Mouse (Mus musculus) brain, embryonic 14.5 days (tissue): ENCODE measurements around the gene Krtap16-3. TPM values are rescaled to one million over a fixed set of nuclear protein-coding genes. Genes with fewer than 3 reads are reported as not detected.

Experiments used
- DNase-seq: peaks from one replicate; pipeline ENCODE4 v3.0.0-alpha.2; 2011; ENCODE audit warnings: low read depth
- CTCF ChIP-seq: fragments of 200-500 bp; IDR thresholded peaks from 2 replicates; pipeline ENCODE4 v1.5.1; 2012; ENCODE audit warnings: inconsistent platforms, mild to moderate bottlenecking, moderate library complexity, borderline replicate concordance; ENCODE audit not compliant: insufficient read depth, insufficient read length; ENCODE audit errors: extremely low read depth
- POLR2A ChIP-seq: fragments of 200-500 bp; IDR thresholded peaks from 2 replicates; pipeline ENCODE4 v1.6.1; 2012; ENCODE audit warnings: mild to moderate bottlenecking, inconsistent platforms, borderline replicate concordance; ENCODE audit not compliant: poor library complexity, insufficient read depth, insufficient read length, severe bottlenecking; ENCODE audit errors: extremely low read depth
- polyA plus RNA-seq: library from polyadenylated mRNA; depleted of rRNA; stranded (reverse); fragments of >200 nt; gene quantifications from 2 replicates; pipeline ENCODE4 v1.2.3, GENCODE M21; 2012; rRNA removed

The Krtap16-3 gene
- polyA plus RNA-seq = not detected in 2 replicates

GRCm38 (mm10) chr16:88962773-88963172 is at the start of gene Krtap16-3:
Krtap16-3 (minus strand) TSS chr16:88962873.
- no peak for TF ChIP-seq POLR2A
- TF ChIP-seq CTCF = no peak
- DNase-seq = peak; percentile 37

DNA sequence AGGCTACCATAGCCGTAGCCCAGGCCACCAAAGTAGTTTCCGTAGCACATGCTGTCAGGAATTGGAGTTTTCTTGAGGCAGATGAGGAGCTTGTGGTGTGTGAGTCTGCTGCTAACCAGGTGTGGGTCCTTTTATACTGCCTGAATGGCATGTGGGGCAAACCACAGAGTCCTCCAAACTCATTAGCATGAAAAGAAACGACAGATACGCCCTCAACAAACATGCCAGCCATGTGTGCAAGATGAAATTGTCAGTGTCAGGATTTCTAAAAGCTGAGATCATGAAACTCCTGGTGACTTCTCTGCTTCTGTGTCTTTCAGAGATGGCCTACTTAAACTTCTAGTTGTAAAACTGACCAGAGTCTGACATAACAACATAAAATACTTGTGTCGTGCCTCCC is 48.0 kb upstream of the Krtap16-3 start, which contains the start of gene Krtap22-2:
Gene Krtap22-2, minus strand, starts transcription at position 101 of the 400 bp plus-strand sequence.
- DNase-seq = no peak
- no peak for TF ChIP-seq POLR2A
- TF ChIP-seq CTCF = no peak

DNA sequence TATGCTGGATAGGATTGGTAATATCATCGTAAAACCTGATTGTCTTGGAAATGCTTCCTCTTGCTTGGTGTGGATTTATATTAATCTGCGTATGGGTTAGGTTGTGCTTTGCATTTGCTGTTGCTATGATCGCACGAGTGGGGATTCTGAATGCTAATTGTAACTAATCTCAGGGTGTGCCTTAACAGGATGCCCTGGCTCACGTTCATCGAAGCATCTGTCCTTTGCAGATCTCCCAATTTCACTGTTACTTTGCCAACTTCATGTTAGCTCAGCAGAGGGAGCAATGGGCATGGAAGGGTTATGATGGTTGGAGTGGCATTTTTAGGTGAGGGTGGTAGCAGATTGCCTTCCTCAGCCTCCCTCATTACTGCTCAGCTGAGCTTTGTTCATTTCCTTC is 21.6 kb downstream of the Krtap16-3 start:
- peak; percentile 70 for DNase-seq
- TF ChIP-seq CTCF = no peak

DNA sequence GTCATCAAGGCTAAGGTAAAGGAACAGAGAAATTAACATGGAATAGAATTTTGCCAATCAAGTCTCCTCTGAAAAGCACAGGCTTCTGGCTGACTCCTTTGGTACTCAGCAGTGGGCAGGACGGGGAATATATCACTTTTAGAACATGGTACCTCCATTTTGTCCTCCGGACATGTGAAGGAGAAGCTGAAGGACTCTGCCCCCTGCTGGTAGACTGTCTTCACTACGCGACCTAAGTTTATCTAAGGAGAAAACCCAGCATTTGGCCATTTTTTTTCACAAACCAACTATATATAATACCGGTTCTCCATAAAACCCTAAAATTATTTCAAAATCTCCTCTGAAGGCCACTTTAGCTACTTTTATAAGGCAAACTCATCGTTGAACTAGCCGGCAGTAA is 24.4 kb downstream of the Krtap16-3 start:
- peak; percentile 55; the same call in 1 of the 2 replicates for TF ChIP-seq CTCF
- no peak for TF ChIP-seq POLR2A
- peak; percentile 44 for DNase-seq

DNA sequence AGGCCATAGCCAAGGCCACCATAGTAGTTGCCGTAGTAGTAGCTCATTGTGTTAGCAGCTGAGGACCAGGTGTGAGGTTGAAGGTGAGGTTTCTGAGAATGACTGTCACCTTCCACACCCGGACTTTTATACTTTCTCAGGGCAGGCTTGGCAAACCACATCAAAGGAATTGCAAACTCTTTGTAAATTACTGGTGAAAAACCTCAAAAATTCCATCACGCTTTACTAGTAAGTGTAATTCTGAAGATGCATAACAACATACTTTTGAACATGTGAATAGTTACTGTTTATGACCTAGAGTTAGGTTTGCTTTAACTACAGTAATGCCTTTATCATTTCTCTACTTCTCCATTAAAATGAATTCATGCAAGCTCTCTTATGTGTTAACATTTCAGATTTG is 30.5 kb downstream of the Krtap16-3 start, which contains the start of gene Krtap19-9b:
Gene Krtap19-9b, minus strand, starts transcription at position 101 of the 400 bp plus-strand sequence.
- no peak for TF ChIP-seq POLR2A
- TF ChIP-seq CTCF = no peak
- DNase-seq = no peak

Other genes starting within 250 kb of the Krtap16-3 start
- not detected in 2 replicates for gene Krtap13-1, start 234.0 kb downstream of the Krtap16-3 start, polyA plus RNA-seq
- gene Krtap13, start 211.2 kb downstream of the Krtap16-3 start, polyA plus RNA-seq = not detected in 2 replicates
- not detected in 2 replicates for gene 2310034C09Rik, start 204.0 kb downstream of the Krtap16-3 start, polyA plus RNA-seq
- gene 2310057N15Rik, start 188.7 kb downstream of the Krtap16-3 start, polyA plus RNA-seq = not detected in 2 replicates
- gene Gm5965, start 185.0 kb downstream of the Krtap16-3 start, polyA plus RNA-seq = not detected in 2 replicates
- not detected in 2 replicates for gene Gm20741, start 150.7 kb downstream of the Krtap16-3 start, polyA plus RNA-seq
- gene Krtap15, start 142.7 kb downstream of the Krtap16-3 start, polyA plus RNA-seq = not detected in 2 replicates
- not detected in 2 replicates for gene Krtap14, start 136.7 kb downstream of the Krtap16-3 start, polyA plus RNA-seq
- gene Krtap19-1, start 93.5 kb downstream of the Krtap16-3 start, polyA plus RNA-seq = not detected in 2 replicates
- not detected in 2 replicates for gene Krtap19-2, start 88.6 kb downstream of the Krtap16-3 start, polyA plus RNA-seq
- gene Krtap19-3, start 84.8 kb downstream of the Krtap16-3 start, polyA plus RNA-seq = not detected in 2 replicates
- not detected in 2 replicates for gene Krtap19-4, start 77.8 kb downstream of the Krtap16-3 start, polyA plus RNA-seq
- gene Krtap19-5, start 66.4 kb downstream of the Krtap16-3 start, polyA plus RNA-seq = not detected in 2 replicates
- gene Krtap19-9b, start 30.6 kb downstream of the Krtap16-3 start, polyA plus RNA-seq = not detected in 2 replicates
- gene Krtap22-2, start 47.9 kb upstream of the Krtap16-3 start, polyA plus RNA-seq = not detected in 2 replicates
- not detected in 2 replicates for gene Gm10229, start 52.4 kb upstream of the Krtap16-3 start, polyA plus RNA-seq
- not detected in 2 replicates for gene Krtap6-1, start 68.8 kb upstream of the Krtap16-3 start, polyA plus RNA-seq
- gene Gm10228, start 78.6 kb upstream of the Krtap16-3 start, polyA plus RNA-seq = not detected in 2 replicates
- not detected in 2 replicates for gene Krtap6-5, start 85.0 kb upstream of the Krtap16-3 start, polyA plus RNA-seq
- gene 1110025L11Rik, start 101.1 kb upstream of the Krtap16-3 start, polyA plus RNA-seq = not detected in 2 replicates
- not detected in 2 replicates for gene Krtap6-3, start 121.1 kb upstream of the Krtap16-3 start, polyA plus RNA-seq
- not detected in 2 replicates for gene Gm6358, start 178.0 kb upstream of the Krtap16-3 start, polyA plus RNA-seq
- gene Gm10061, start 188.2 kb upstream of the Krtap16-3 start, polyA plus RNA-seq = not detected in 2 replicates
- gene Gm9789, start 195.1 kb upstream of the Krtap16-3 start, polyA plus RNA-seq = not detected in 2 replicates
- not detected in 2 replicates for gene Gm7735, start 206.6 kb upstream of the Krtap16-3 start, polyA plus RNA-seq
- gene 1110057P08Rik, start 211.9 kb upstream of the Krtap16-3 start, polyA plus RNA-seq = not detected in 2 replicates
- gene Krtap20-2, start 243.0 kb upstream of the Krtap16-3 start, polyA plus RNA-seq = not detected in 2 replicates